Mouse (Mus musculus) kidney, postnatal 10 days (tissue): ENCODE results near the gene a.
A peak's percentile ranks its signal among the peaks of the same experiment; 100 is the strongest.

Experiments
- DNase-seq: peaks from one replicate; pipeline ENCODE4 v3.0.0; 2021; ENCODE audit warnings: mixed read lengths

a gene

DNA sequence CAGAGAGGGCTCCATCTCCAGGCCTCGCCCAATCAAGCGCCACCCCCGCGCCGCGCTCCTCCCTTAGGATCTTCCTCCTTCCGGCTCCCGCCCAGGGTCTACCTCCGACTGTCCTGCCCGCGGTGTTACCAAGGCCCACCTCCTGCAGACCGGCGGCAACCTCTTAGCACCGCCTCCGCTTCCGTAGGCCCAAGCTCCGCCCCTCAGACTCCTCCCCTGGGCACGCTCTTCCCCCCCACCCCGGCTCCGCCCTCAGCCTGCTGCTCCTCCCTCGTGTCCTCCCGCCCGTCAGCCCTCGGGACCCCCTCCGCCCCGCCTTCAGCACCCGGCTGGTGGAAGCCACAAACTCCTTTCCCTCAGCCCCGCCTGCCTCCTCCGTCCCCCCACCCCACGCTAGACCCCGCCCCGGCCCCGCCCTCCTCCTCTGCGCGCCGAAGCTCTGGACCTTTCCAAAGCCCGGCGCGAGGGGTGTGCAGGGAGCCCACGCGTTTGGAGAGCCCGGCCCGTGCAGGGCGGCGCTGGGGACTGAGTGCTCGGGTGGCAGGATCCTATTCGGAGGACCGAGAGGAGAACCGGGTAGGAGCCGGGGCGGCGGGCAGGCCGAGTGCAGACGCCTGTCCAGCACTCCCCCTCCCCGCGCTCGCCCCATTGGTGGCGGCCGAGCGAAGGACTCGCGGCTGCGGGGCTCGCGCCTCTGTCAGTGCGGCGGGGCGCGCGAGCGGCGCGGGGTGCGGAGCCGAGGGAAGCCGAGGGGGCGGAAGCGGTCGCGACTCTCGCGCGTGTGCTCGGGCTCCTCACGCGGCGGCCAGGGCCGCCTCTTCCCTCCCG, at the start of gene a, which contains the start of gene Raly:
TSS of gene a (plus strand) at position 747 of the 828 bp plus-strand sequence.
TSS of gene Raly (plus strand) at position 441 of the 828 bp plus-strand sequence.
- DNase-seq, result peak; percentile 99

DNA sequence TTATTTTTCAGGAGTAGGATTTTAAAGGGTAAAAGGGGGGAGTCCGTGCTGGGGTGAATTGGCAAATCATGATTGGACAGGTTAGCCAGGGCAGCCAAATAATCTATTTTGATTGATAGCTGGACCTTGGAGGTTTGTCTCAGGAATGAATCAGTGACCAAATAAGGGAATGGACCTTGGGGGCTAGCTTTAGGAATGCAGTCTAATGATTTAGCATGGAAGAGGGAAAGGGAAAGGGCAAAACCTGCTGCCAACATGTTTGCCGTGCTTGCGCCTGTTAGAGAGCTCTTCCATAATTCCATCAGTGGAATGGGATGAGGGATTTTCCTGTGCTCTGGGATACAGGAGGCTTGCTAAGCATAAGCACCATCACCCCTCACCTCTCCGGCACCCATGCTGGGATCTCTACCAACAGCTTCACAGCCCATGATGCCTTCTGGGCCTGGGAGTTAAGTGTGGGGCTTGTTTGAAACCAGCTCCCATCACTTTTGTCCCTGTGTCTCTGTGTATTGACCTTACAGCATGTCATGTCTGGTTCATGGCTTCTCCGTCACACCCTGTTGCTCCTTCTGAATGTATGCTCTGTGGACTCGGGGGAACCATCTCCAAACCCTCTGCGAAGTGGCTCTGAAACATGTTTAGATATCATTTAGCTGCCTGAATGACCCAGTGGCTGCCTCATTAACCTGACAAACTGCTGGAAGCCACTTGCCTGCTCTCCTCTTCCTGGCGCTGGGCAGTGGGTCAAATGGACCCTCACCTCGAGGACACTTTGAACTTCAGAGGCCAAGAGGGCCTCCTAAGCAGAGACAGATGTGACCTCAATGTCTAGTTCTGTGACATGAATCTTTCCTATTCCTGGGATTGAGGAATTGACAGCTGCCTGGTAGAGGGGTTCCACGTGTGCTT, 48.0 kb upstream of the a start:
- no peak for DNase-seq

DNA sequence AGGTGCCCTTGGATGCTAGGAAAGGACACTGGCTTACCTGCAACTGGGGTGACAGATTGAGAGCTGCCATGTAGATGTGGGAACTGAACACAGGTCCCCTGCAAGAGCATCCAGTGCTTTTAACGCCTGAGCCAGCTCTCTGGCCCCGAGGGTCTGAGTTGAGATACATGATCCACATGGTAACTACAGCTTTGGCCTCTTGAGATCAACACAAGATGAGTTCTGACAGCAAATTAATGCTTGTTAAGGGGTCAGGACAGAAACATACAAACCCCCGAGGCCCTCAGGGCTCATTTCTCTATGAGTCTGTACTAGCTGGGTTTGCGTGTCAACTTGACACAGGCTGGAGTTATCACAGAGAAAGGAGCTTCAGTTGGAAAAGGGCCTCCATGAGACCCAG, 47.3 kb upstream of the a start:
- DNase-seq, result no peak

DNA sequence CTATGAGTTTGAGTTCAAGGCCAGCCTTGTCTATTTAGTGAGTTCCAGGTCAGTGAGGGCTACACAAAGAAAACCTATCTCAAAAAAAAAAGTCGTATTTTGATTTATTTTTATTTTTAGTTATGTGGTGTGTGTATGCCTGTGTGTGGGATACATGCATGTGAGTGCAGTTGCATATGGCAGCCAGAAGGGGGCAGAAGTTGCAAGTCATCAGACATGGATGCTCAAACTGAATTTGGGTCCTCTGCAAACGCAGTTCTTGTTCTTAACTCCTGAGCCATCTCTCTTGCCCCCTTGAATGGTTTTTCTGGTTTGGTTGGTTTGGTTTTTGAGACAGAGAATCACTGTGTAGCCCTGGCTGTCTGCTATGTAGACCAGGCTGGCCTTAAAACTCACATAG, 42.8 kb upstream of the a start:
- DNase-seq, result no peak

DNA sequence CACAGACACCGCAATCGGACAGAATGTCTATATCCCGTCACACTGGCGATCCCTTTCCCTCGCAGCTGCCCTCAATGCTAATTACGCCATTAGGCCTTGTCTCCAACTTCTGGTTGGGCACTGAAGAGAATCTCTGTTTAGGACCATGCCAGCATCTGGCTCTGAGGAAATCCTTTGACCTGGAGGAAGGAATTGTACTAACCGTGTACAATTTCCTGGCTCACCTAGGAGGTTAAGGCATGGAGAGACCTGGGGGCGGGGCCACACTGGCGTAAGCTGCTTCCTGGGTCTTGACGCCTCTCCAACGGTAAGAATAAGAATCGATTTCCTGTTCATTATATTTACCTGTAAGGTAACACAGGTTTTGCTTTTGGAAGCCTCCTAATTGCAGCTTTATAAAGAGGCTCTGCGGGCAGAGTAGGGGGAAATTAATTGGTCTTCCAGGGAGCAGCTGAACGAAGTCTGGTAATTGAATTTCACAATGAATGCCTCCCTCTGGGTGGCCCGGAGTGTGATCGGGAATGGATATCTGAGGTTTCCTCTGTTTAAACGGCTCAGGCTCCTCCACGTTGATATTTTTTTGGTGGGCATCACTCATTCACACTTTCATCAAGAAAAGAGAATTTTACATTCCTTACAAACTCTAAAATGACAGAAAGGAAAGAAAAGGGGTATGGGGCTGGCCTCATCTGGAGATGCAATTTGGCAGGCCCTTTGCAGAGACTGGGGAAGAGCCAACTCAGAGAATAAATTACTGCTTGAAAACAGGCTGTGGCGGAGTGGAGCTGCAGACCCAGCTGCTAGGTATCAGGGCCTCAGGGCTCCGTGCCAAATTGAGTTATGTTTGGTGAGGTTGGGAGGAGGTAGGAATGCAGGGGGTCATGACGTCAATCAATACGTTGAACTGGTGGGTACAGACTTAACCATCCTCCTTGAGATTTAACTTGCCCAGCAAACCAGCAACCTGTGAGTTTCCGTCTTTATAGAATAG, 41.9 kb upstream of the a start:
- DNase-seq, result peak; percentile 56

DNA sequence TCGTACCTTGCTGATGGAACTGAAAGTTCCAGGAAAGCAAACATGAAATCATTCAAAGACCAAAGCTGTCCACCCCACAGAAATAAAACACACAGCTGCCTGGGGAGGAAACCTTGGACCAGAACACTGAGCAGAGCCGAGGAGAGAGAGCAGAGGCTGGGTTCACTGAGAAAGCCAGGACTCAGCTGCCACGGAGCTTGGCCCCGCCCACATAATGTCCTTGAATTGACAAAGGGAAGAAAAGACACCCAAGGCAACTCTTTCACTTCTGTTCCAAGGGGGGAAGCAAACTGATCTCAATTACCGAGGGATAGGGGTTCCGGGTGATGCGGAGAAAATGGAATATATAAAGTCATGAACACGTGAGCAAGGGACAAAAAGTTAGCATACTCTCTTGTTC, 39.3 kb upstream of the a start:
- DNase-seq, result no peak

DNA sequence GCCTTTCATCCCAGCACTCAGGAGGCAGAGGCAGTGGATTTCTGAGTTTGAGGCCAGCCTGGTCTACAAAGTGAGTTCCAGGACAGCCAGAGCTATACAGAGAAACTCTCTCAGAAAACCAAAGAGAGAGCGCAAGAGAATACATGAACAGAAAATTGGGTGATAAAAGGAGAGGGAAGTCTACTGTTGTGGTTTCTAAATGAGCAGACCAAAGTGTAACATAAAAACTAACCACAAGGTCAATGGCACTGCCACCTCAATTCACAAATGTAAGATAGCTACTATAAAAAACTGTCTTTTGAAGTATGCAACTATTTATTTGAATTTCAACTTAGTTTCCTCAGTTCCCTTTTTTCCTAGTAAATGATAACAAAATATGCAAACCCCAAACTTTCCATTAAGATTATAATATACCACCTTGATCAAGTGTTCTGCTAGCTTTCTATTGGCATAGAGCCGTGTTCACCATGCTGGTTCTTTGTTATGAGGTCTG, 37.1 kb upstream of the a start:
- no peak for DNase-seq

DNA sequence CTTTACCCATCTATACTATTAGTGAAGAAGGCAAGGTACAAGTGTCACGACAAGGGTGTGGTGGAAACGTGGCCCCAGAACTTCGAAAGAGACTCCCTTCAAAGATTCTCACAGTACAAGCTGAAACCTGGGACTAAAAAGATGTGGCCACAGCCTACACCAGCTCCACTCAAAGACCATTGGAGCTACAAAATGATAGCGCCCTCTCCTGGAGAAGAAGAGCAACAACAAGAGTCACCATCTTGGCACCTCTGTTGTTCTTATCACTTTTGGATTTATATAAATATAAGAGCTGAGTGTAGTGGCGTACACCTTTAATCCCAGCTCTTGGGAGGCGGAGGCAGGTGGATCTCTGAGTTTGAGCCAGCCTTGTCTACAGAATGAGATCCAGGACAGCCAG, 35.4 kb upstream of the a start:
- DNase-seq, result no peak

DNA sequence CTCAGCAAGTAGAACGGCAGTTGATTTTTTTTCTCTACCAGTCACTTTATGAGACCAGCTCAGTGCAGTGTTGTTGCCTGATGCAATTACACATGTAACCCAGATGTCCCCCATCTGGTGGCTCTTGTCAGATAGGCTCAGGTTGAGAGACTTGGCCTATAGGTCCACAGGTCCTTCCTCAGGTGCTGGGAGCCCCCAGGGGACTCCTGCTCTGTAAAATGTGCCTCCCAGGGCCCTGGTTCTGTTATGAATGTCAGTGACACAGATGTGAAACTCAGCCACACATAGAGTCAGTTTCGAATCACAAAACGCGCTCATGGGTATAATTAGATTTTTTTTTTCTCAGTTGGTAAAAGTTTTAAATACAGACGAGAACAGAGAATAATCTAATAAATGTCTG, 33.5 kb upstream of the a start:
- DNase-seq, result no peak

DNA sequence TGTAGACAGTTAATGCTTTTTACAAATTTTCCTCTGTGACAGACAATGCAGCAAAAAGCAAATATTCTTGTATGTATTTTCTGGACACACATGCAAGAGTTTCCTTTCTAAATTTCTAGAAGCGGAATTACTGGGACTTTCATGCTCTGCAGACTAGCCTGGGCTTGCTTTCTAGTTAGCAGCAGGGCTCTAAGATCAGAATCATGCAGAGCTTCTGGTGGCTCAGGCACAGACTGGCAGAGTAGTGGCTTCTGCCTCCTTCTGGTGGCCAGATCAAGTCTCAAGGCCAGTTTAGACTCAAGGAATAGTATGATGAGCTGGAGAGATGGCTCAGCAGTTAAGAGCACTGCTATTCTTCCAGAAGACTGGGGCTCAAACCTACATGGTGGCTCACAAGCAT, 32.7 kb upstream of the a start:
- no peak for DNase-seq

DNA sequence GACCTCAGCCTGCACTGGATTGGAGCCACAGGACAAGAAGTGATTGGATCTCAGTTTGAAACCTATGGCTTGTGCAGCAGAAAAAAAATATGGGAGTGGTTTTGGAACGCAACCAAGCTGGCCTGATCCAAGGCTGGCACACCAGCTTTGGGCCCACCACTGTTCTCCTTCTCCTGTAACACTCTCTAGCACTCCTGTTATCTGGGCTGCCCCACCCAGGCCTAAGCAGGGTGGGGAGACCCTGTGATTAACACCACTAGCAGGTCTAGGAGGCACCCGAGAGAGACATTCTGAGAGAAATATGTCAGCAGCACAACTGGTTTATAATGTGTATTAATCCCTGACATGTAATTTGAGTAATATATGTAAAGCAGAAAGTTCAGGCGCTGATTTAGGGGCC, 28.0 kb upstream of the a start:
- DNase-seq, result no peak

DNA sequence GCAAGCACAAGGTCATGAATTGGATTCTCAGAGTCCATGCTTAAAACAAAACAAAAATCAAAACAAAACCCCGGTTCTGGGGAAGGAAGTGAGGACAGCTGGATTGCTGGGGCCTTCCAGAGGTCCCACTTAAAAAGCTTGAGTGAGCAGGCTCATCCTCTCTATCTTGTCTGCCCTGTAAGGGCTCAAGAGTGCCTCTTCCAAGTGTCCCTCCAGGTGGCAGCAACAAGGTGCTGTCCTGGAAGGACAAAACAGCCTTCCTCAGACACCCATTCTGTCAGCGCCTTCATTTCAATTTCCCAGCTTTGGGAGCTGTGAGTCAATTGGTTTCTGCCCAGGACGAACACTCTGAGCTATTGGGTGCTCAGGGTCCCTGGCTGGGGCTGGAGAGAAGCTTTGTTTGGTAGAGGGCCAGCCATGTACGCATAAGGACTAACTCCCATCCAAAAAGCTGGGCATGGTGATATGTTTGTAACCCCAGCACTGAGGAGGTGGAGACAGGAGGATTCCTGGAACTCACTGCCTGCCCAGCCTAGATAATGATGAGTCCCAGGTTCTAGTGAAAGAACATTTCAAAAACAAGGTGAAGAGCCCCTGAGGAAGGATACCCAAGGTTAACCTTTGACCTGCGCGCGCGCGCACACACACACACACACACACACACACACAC, 26.2 kb upstream of the a start:
- DNase-seq, result peak; percentile 25

DNA sequence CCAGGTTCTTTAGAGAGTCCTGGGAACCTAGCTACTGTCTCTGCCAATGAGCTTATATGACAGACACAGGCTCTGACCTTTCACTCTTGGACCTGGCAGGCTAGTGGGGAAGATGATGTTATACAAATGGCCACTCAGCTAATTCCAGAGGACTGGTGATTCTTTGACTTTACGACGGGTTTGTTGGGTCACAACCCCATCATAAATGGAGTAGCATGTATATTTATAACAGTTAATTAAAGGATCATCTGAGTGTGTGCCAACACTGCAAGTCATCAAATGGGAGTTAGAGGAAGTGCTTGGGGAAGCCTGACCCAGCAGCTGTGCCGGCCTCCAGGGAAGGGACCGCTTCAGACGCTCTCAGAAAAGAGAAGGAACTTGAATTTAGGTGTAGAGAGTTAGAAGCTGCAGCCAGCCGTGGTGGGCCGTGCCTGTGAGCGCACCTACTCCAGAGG, 25.6 kb upstream of the a start:
- DNase-seq, result peak; percentile 70

DNA sequence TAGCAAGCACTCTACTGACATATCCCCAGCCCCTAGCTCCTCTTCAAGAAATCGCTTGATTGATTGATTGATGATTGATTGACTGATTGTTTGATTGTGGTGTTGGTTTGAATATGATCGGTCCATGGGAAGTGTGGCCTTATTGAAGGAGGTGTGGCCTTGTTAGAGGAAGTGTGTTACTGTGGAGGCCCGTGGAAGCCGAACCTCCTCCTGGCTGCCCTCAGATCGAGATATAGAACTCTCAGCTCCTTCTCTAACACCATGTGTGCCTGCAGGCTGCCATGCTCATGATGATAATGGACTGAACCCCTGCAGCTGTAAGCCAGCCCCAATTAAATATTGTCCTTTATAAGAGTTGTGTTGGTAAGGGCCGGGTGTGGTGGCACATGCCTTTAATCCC, 24.2 kb upstream of the a start:
- no peak for DNase-seq

DNA sequence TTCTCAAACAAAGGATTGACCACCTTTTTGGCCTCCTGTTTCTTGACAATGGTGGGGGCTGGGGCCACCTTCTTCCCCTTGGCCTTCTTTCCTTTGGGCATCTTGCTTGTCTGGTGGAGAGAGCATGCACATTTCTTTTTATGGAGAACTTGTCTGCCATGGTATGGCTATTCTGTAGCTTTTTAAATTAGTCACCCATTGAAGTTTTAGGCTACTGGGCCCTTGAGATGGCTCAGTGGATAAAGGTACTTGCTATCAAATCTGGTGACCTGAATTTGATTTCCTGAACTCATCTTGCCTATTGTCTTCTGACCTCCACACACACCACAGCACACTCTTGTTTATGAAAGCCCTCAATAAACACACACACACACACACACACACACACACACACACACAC, 21.3 kb upstream of the a start, which contains the start of gene Gm14214:
TSS of gene Gm14214 (minus strand) at position 101 of the 400 bp plus-strand sequence.
- DNase-seq, result no peak

DNA sequence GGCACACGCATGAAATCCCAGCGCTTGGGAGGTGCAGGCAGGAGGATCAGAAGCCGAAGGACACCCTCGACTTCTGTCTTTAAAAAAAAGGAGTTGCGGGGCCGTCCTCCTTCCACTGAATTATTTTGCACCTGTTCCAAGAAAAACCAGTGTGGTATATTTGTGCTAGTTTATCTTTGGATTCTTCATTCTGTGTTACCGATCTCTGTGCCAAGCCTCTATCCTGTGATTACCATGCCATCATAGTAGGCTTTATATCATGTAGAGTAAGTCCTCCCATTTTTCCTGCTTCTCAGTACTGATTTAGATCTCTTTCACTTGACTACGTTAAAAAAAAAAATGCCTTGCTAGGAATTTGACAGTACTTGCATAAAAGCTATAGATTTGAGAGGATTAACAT, 19.6 kb upstream of the a start:
- DNase-seq, result no peak

DNA sequence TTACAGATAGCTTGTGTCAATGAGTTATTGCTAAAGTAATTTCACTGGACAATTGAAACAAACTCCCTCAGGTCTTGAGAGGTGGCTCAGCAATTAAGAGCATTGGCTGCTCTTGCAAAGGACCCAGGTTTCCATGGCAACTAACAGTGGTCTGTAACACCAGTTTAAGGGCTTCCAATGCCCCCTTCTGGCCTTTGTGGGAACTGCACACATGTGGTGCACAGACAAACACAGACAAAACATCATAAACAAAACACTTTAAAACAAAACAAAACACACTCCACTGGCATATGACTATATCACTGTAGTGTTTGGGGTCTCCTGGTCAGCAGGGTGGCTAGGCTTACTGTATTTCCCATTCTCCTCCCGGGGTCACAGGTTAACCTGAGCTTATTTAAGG, 17.2 kb upstream of the a start:
- peak; percentile 50 for DNase-seq

DNA sequence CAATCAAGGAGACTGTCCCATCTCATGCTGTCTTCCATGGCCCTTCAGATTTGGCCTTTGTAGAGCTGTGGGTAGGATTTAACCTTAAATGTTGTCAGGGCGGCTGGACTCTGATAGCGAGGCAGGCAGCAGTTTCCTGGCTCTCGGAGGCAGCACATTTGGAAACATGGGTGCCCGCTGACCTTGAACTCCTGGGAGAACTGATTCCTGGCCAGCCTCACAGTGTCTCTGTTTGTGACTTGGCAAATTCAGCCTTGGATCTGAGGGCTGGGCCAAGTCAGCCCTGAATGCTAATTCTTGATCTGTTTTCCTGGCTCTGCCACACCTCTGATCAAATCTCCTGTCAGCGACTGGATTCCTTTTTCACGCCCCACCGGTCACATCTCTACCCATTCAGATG, 14.7 kb upstream of the a start:
- DNase-seq, result no peak

DNA sequence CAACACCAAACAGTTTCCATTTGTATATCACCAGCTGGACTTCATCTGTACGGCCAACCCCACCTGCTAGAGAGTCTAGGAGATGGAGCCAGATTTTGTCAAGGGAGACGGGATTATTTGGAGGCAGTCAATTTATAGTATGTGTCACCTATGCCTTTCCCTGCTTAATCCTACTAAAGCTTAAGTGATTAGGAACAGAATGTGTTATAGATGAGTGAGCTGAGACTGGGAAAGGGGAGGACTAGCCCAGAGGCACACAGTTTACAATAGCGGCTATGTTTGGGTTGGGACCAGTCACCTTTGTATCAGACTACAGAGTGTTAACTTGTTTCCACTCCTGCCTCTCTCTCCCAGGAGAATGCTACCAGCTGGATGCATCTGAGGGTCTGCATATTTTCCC, 11.6 kb upstream of the a start:
- no peak for DNase-seq

DNA sequence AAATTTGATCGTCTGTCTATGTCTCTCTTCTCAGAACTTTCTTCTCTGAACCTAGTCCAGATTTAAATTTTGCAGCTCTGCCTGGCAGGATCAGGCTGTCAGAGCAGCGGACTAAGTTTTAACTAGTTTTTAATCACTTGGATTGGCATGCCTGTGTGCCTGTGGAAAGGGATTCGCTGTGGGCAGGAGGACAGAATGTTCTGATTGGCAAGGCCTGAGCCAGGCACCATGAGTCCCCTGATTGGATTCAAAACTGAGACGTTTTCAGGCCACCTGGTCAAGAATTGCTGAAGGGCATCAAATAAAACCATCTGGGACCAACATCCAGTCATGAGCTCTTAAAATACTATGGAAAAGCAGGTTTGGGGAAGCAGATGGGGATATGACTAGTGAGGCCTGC, 8.8 kb upstream of the a start:
- DNase-seq, result no peak

DNA sequence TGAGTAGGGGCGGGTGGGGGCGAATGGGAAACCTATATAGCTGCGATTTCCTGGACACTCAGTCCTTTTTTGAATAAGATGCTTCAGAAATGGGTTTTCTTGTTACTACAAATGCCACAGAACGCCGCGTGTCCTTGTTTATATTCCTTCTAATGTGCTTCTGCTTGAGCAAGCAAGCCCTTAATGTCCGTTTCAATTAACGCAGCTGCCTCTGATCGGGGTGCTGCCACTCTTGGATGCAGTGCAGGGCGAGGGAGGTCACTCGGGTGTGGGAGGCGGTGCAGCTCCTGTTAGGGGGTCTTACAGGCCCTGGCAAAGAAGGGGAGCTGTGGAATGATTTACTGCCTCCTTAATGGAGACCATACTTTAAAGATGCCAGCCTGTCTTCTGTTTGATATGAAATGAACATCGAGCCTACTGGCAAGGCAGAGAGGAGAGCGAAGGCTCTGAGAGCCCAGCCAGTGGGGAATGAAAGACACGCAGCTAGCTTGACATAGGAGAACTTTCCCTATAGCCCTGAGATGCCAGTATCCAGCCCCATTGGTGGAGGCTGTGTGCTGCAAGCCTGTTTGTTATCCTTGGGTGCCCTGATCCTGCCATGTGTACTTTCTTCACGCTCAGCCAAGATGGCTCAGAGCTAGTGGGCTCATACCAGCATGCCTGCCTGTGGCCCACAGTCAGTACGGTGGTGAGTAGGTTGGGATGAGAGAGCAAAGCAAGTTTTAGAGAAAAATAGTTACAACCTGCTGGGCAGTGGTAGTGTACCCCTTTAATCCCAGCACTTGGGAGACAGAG, 8.1 kb upstream of the a start:
- DNase-seq, result no peak
